Mouse (Mus musculus) liver, postnatal 0 days (tissue): Measurements from ENCODE around the gene Nepn.

Experiments
- CTCF ChIP-seq: sonication (generic); IDR thresholded peaks from 2 replicates; pipeline ENCODE4 v1.5.1; 2016; ENCODE audit warnings: antibody characterized with exemption, low read depth
- EP300 ChIP-seq: IDR thresholded peaks from 2 replicates; pipeline ENCODE4 v1.6.1; 2016; ENCODE audit warnings: antibody characterized with exemption, low read depth, mild to moderate bottlenecking

GRCm38 (mm10) chr10:52434836-52435235 lies 46.1 kb downstream of the Nepn start:
- TF ChIP-seq CTCF (no peak), EP300 (no peak)
